Mouse (Mus musculus) lung, postnatal 0 days (tissue): ENCODE data around the gene Pde4a. TPM values are rescaled to one million over a fixed set of nuclear protein-coding genes. Genes with fewer than 3 reads are reported as not detected.
"Not testable (repeated sequence)": the region's sequence is repeated elsewhere in the genome, so short reads cannot be mapped to it uniquely, and the experiment has no call there.

Experiments used
- ATAC-seq: fragments of 200-750 bp; cut with Nextera tagmentation; 2 replicates; pipeline ENCODE4 v1.8.0; 2017; ENCODE audit warnings: moderate library complexity
- DNase-seq: peaks from one replicate; pipeline ENCODE4 v3.0.0-alpha.2; 2016; ENCODE audit warnings: low spot score
- H3K27ac ChIP-seq: fragments of 300-500 bp; sonication (generic); 2 replicates; pipeline ENCODE4 v1.5.1; 2014; ENCODE audit warnings: antibody characterized with exemption, mild to moderate bottlenecking, low read length, mixed read lengths
- H3K27me3 ChIP-seq: fragments of 300-500 bp; sonication (generic); replicated peaks from 2 replicates; pipeline ENCODE4 v1.6.1; 2014; ENCODE audit warnings: low read length, mixed read lengths; ENCODE audit not compliant: insufficient read depth
- H3K36me3 ChIP-seq: fragments of 300-500 bp; sonication (generic); 2 replicates; pipeline ENCODE4 v1.6.1; 2014; ENCODE audit warnings: low read length, mixed read lengths; ENCODE audit not compliant: insufficient read depth
- H3K4me1 ChIP-seq: fragments of 300-500 bp; sonication (generic); 2 replicates; pipeline ENCODE4 v1.6.1; 2014; ENCODE audit warnings: antibody characterized with exemption, low read depth, low read length, mixed read lengths; ENCODE audit not compliant: insufficient read depth
- H3K4me2 ChIP-seq: fragments of 300-500 bp; sonication (generic); replicated peaks from 2 replicates; pipeline ENCODE4 v1.6.1; 2014; ENCODE audit warnings: low read depth, mild to moderate bottlenecking, low read length, moderate library complexity, mixed read lengths
- H3K4me3 ChIP-seq: fragments of 300-500 bp; sonication (generic); 2 replicates; pipeline ENCODE4 v1.5.1; 2014; ENCODE audit warnings: low read depth, low read length
- H3K9ac ChIP-seq: fragments of 300-500 bp; sonication (generic); replicated peaks from 2 replicates; pipeline ENCODE4 v1.6.1; 2014; ENCODE audit warnings: low read depth, mild to moderate bottlenecking
- H3K9me3 ChIP-seq: fragments of 300-500 bp; sonication (generic); 2 replicates; pipeline ENCODE4 v1.6.1; 2016; ENCODE audit warnings: low read length, mixed read lengths
- CTCF ChIP-seq: IDR thresholded peaks from 2 replicates; pipeline ENCODE4 v1.5.1; 2016; ENCODE audit warnings: antibody characterized with exemption, mild to moderate bottlenecking
- EP300 ChIP-seq: IDR thresholded peaks from 2 replicates; pipeline ENCODE4 v1.6.1; 2016; ENCODE audit warnings: antibody characterized with exemption, mild to moderate bottlenecking, control low read depth
- WGBS: fragments of 180-500 bp; shearing (Covaris S2); extraction: QIAGEN DNeasy Blood & Tissue Kit; methylation state at CpG from one replicate; pipeline ENCODE4 v1.1.7; 2014; 5-methylcytosine and 5-hydroxymethylcytosine counted together
- polyA plus RNA-seq: library from polyadenylated mRNA; unstranded; fragments of >200 nt; fragmentation: Nextera tagmentation; extraction: Ambion mirVana; gene quantifications from 2 replicates; pipeline ENCODE4 v1.2.1, GENCODE M21; 2015

Gene Pde4a
- polyA plus RNA-seq, 1 experiment from 2014 or later = 3.9 TPM

GRCm38 (mm10) chr9:21250509-21250908 is 85.0 kb downstream of the Pde4a start:
- 33% methylated on average over 2 of the region's 2 CpGs for WGBS
- H3K9me3 ChIP-seq = no peaks in the 10 kb centered on the region
- H3K4me2 ChIP-seq = no peak overlapping the region
- H3K36me3 ChIP-seq = no peaks in the 10 kb centered on the region
- no peak overlapping the region for H3K9ac ChIP-seq
- H3K4me3 ChIP-seq = no peak overlapping the region
- H3K27me3 ChIP-seq = peaks cover 26% of the 10 kb centered on the region; the same call in 1 of the 2 replicates
- TF ChIP-seq EP300 = no peak
- TF ChIP-seq CTCF = no peak
- no peaks in the 10 kb centered on the region for H3K4me1 ChIP-seq
- DNase-seq = no peak
- ATAC-seq = no peak
- no peak overlapping the region for H3K27ac ChIP-seq

- Histone ChIP-seq H3K9ac (no peak overlapping the region), H3K4me2 (no peak overlapping the region), H3K27me3 (peaks cover 26% of the 10 kb centered on the region; the same call in 1 of the 2 replicates), H3K4me3 (no peak overlapping the region), H3K27ac (no peak overlapping the region), H3K9me3 (no peaks in the 10 kb centered on the region), H3K36me3 (no peaks in the 10 kb centered on the region), H3K4me1 (no peaks in the 10 kb centered on the region)
- ATAC-seq (no peak), DNase-seq (no peak)
- no peak for TF ChIP-seq CTCF
- TF ChIP-seq EP300 = no peak
- 55% methylated on average over 13 of the region's 13 CpGs for WGBS
These were observed 85.7 kb downstream of the Pde4a start for GRCm38 (mm10) chr9:21251116-21251735.

- DNase-seq = no peak
- Histone ChIP-seq H3K27ac (no peak overlapping the region), H3K36me3 (no peaks in the 10 kb centered on the region), H3K9me3 (no peaks in the 10 kb centered on the region), H3K4me1 (no peaks in the 10 kb centered on the region), H3K4me3 (no peak overlapping the region), H3K9ac (no peak overlapping the region), H3K27me3 (peaks cover 1% of the 10 kb centered on the region; the same call in 1 of the 2 replicates), H3K4me2 (no peak overlapping the region)
- ATAC-seq = no peak
- TF ChIP-seq EP300 = no peak
These were observed 89.2 kb downstream of the Pde4a start for GRCm38 (mm10) chr9:21254690-21255089.

GRCm38 (mm10) chr9:21256349-21256748 is 90.8 kb downstream of the Pde4a start:
- H3K4me1 ChIP-seq, H3K36me3 ChIP-seq, H3K27me3 ChIP-seq, H3K9ac ChIP-seq, H3K27ac ChIP-seq, H3K9me3 ChIP-seq, DNase-seq, H3K4me2 ChIP-seq, H3K4me3 ChIP-seq, ATAC-seq: not testable (repeated sequence)
- 69% methylated on average over 4 of the region's 4 CpGs for WGBS

DNA sequence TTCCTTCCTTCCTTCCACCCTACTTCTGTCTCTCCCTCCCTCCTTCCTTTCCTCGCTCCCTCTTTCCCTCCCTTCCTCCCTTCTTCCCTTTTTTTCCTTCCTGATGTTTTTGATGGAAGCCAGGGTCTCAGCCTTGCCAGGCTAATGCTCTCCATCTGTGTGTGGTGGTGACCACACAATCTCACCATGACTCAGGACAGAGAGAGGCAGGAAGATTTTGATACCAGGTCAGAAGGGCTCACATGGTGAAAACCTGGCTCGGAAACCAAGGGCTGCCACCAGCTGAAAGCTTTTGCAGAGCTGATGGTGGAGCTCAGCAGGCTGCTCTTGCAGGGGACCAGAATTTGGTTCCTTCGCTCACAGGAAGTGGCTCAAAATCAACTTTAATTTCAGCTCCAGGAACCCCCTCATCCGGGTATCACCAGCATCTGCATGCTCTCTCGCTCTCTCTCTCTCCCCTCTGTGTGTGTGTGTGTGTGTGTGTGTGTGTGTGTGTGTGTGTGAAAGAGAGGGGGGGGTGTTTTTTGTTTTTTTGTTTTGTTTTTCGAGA is 95.1 kb downstream of the Pde4a start:
- Histone ChIP-seq H3K27me3 (no peaks in the 10 kb centered on the region), H3K27ac (no peak overlapping the region), H3K4me1 (peaks cover 6% of the 10 kb centered on the region), H3K9me3 (no peaks in the 10 kb centered on the region), H3K9ac (no peak overlapping the region), H3K36me3 (no peaks in the 10 kb centered on the region), H3K4me2 (no peak overlapping the region), H3K4me3 (no peak overlapping the region)
- ATAC-seq (no peak), DNase-seq (no peak)
- TF ChIP-seq EP300 = no peak
- 76% methylated on average over 6 of the region's 6 CpGs for WGBS

GRCm38 (mm10) chr9:21261831-21262230 is 96.3 kb downstream of the Pde4a start:
- H3K9me3 ChIP-seq = no peaks in the 10 kb centered on the region
- TF ChIP-seq EP300 = no peak
- TF ChIP-seq CTCF = no peak
- H3K27me3 ChIP-seq = no peaks in the 10 kb centered on the region
- H3K4me3 ChIP-seq = no peak overlapping the region
- no peak for DNase-seq
- H3K27ac ChIP-seq = no peak overlapping the region
- 51% methylated on average over 2 of the region's 2 CpGs for WGBS
- no peak for ATAC-seq
- H3K4me1 ChIP-seq = peaks cover 15% of the 10 kb centered on the region
- no peaks in the 10 kb centered on the region for H3K36me3 ChIP-seq
- H3K4me2 ChIP-seq = no peak overlapping the region
- H3K9ac ChIP-seq = no peak overlapping the region

Other genes starting within 250 kb of the Pde4a start
- 14.5 and 15.5 TPM in 2 replicates for gene Dnmt1, start 205.8 kb upstream of the Pde4a start, polyA plus RNA-seq
- gene S1pr2, start 188.9 kb upstream of the Pde4a start, polyA plus RNA-seq = 60.8 and 62.3 TPM in 2 replicates
- gene Mrpl4, start 163.0 kb upstream of the Pde4a start, polyA plus RNA-seq = 112 and 125 TPM in 2 replicates
- 236 and 352 TPM in 2 replicates for gene Icam1, start 149.7 kb upstream of the Pde4a start, polyA plus RNA-seq
- 3.3 and 3.8 TPM in 2 replicates for gene Icam4, start 136.3 kb upstream of the Pde4a start, polyA plus RNA-seq
- 0.18 and 0.27 TPM in 2 replicates for gene Icam5, start 133.6 kb upstream of the Pde4a start, polyA plus RNA-seq
- 0.51 TPM in 1 of 2 replicates, not detected in the other for gene Zglp1, start 98.6 kb upstream of the Pde4a start, polyA plus RNA-seq
- 0.11 TPM in 1 of 2 replicates, not detected in the other for gene Gm49373, start 92.6 kb upstream of the Pde4a start, polyA plus RNA-seq
- gene Fdx1l, start 92.1 kb upstream of the Pde4a start, polyA plus RNA-seq = 36.7 and 40.9 TPM in 2 replicates
- 0.60 and 0.69 TPM in 2 replicates for gene Gm38431, start 73.7 kb upstream of the Pde4a start, polyA plus RNA-seq
- 15.3 and 16.8 TPM in 2 replicates for gene Raver1, start 73.7 kb upstream of the Pde4a start, polyA plus RNA-seq
- 10.9 and 12.5 TPM in 2 replicates for gene Tyk2, start 34.5 kb upstream of the Pde4a start, polyA plus RNA-seq
- gene Cdc37, start 15.7 kb upstream of the Pde4a start, polyA plus RNA-seq = 165 and 171 TPM in 2 replicates
- 44.7 and 45.9 TPM in 2 replicates for gene Keap1, start 73.6 kb downstream of the Pde4a start, polyA plus RNA-seq
- 0.12 and 0.13 TPM in 2 replicates for gene S1pr5, start 82.7 kb downstream of the Pde4a start, polyA plus RNA-seq
- 36.4 and 40.0 TPM in 2 replicates for gene Atg4d, start 99.6 kb downstream of the Pde4a start, polyA plus RNA-seq
- 8.9 and 11.9 TPM in 2 replicates for gene Kri1, start 122.3 kb downstream of the Pde4a start, polyA plus RNA-seq
- 33.9 and 34.9 TPM in 2 replicates for gene Cdkn2d, start 125.7 kb downstream of the Pde4a start, polyA plus RNA-seq
- 35.9 and 36.4 TPM in 2 replicates for gene Ap1m2, start 146.6 kb downstream of the Pde4a start, polyA plus RNA-seq
- gene Slc44a2, start 155.0 kb downstream of the Pde4a start, polyA plus RNA-seq = 155 and 165 TPM in 2 replicates
- gene Ilf3, start 202.2 kb downstream of the Pde4a start, polyA plus RNA-seq = 53.4 and 58.5 TPM in 2 replicates
- gene Qtrt1, start 246.1 kb downstream of the Pde4a start, polyA plus RNA-seq = 17.4 and 20.6 TPM in 2 replicates